Mouse (Mus musculus) lung, embryonic 16.5 days (tissue): Measurements from ENCODE around the gene Bsg. TPM values are rescaled to one million over a fixed set of nuclear protein-coding genes. Genes with fewer than 3 reads are reported as not detected.

Experiments
- ATAC-seq: fragments of 200-750 bp; cut with Nextera tagmentation; 2 replicates; pipeline ENCODE4 v1.8.0; 2017; ENCODE audit warnings: low read depth, mild to moderate bottlenecking, moderate library complexity
- H3K27ac ChIP-seq: fragments of 300-500 bp; sonication (generic); 2 replicates; pipeline ENCODE4 v1.5.1; 2014; ENCODE audit warnings: mild to moderate bottlenecking, control low read depth, low read length
- H3K27me3 ChIP-seq: fragments of 300-500 bp; sonication (generic); 2 replicates; pipeline ENCODE4 v1.6.1; 2014; ENCODE audit warnings: low read depth, low read length, mixed read lengths; ENCODE audit not compliant: control insufficient read depth, insufficient read depth
- H3K36me3 ChIP-seq: fragments of 300-500 bp; sonication (generic); 2 replicates; pipeline ENCODE4 v1.6.1; 2014; ENCODE audit warnings: low read length; ENCODE audit not compliant: control insufficient read depth, insufficient read depth
- H3K4me1 ChIP-seq: fragments of 300-500 bp; sonication (generic); replicated peaks from 2 replicates; pipeline ENCODE4 v1.6.1; 2014; ENCODE audit warnings: low read length, mixed read lengths; ENCODE audit not compliant: control insufficient read depth, insufficient read depth
- H3K4me2 ChIP-seq: fragments of 300-500 bp; sonication (generic); 2 replicates; pipeline ENCODE4 v1.6.1; 2014; ENCODE audit warnings: low read depth, low read length, control low read depth
- H3K4me3 ChIP-seq: fragments of 300-500 bp; sonication (generic); 2 replicates; pipeline ENCODE4 v1.5.1; 2014; ENCODE audit warnings: mild to moderate bottlenecking, low read length, control low read depth
- H3K9ac ChIP-seq: fragments of 300-500 bp; sonication (generic); 2 replicates; pipeline ENCODE4 v1.6.1; 2014; ENCODE audit warnings: low read length, control low read depth
- H3K9me3 ChIP-seq: fragments of 300-500 bp; sonication (generic); 2 replicates; pipeline ENCODE4 v1.6.1; 2016; ENCODE audit warnings: low read length; ENCODE audit not compliant: control insufficient read depth
- WGBS: fragments of 180-500 bp; shearing (Covaris S2); extraction: QIAGEN DNeasy Blood & Tissue Kit; methylation state at CpG from one replicate; pipeline ENCODE4 v1.1.7; 2014; 5-methylcytosine and 5-hydroxymethylcytosine counted together
- polyA plus RNA-seq: library from polyadenylated mRNA; unstranded; fragments of >200 nt; fragmentation: Nextera tagmentation; extraction: Ambion mirVana; gene quantifications from 2 replicates; pipeline ENCODE4 v1.2.1, GENCODE M21; 2015

The Bsg gene
- polyA plus RNA-seq, 1 experiment from 2014 or later = 1,174 TPM

DNA sequence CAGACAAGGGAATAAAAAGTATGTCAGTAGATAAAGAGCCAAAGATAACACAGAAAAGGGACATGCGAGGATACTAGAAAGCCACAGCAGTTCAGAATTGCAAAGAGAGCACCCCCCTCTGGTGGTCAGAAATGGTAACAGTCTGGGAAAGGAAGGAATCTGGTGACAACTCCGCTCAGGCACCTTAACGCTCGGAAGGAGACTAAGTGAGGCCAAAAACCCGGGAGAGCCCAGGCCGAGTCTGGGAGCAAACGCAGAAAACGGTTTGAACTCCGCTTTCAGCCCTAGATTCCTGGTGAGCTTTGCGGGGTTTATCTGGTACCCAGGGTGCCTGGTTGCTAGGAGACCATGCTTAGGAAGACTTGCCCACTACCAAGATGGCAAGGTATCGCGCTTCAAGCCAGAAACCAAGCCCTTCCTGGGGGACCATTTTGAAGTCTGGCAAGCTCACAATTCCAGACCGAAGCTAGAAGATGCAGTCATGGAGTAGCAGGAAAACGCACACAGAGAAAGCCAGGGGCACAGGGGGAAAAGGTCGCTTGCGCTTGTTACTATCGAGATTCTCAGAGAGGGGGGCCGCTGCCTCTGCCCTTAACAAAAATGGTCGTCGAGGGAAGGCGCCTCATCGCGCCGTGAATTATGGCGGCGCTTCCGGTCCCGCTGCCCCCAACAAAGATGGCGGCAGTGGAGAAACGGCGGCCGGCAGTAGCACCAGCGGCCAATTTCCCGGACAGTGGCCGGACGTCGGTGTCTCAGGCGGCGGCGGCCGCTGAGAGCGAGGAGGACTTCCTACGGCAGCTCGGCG, 35.3 kb upstream of the Bsg start, which contains the start of gene Tpgs1:
Gene Tpgs1, plus strand, starts transcription at position 599 of the 805 bp plus-strand sequence.
- Histone ChIP-seq H3K9me3 (no peaks in the 10 kb centered on the region), H3K27ac (peak within 1 kb of the TSS; percentile 72), H3K9ac (peak within 1 kb of the TSS; percentile 79), H3K4me3 (peak within 1 kb of the TSS; percentile 69), H3K36me3 (no peaks in the 10 kb centered on the region), H3K4me2 (peak within 1 kb of the TSS; percentile 88), H3K27me3 (no peaks in the 10 kb centered on the region), H3K4me1 (peaks cover 13% of the 10 kb centered on the region)
- peak; percentile 84 for ATAC-seq
- under 1% methylated on average over 45 of the region's 45 CpGs for WGBS

DNA sequence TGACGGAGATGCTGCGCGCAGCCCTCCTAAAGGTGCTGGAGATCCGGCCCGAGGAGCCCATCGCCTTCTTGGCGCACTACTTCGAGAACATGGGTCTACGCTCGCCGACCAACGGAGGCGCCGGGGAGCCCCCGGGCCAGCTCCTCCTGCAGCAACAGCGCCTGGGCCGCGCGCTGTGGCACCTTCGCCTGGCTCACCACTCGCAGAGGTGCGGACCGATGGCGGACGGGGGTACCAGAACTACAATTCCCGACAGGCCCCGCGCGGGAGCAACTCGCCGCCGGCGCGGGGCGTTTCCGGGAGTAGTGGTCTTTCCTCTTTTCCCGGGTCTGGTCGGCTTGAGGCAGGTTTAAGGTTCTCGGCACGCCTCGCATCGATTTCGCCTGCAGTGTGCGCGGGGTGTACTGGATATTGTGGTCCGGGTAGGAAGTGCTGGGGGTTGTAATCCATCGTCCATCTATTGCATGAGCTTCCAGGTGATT, 34.7 kb upstream of the Bsg start:
- WGBS = 1% methylated on average over 47 of the region's 47 CpGs
- Histone ChIP-seq H3K36me3 (no peaks in the 10 kb centered on the region), H3K4me1 (peaks cover 11% of the 10 kb centered on the region), H3K4me2 (peak overlapping the region; percentile 88), H3K27me3 (no peaks in the 10 kb centered on the region), H3K9me3 (no peaks in the 10 kb centered on the region), H3K4me3 (peak overlapping the region; percentile 69), H3K27ac (peak overlapping the region; percentile 72), H3K9ac (peak overlapping the region; percentile 79)
- peak; percentile 56 for ATAC-seq

DNA sequence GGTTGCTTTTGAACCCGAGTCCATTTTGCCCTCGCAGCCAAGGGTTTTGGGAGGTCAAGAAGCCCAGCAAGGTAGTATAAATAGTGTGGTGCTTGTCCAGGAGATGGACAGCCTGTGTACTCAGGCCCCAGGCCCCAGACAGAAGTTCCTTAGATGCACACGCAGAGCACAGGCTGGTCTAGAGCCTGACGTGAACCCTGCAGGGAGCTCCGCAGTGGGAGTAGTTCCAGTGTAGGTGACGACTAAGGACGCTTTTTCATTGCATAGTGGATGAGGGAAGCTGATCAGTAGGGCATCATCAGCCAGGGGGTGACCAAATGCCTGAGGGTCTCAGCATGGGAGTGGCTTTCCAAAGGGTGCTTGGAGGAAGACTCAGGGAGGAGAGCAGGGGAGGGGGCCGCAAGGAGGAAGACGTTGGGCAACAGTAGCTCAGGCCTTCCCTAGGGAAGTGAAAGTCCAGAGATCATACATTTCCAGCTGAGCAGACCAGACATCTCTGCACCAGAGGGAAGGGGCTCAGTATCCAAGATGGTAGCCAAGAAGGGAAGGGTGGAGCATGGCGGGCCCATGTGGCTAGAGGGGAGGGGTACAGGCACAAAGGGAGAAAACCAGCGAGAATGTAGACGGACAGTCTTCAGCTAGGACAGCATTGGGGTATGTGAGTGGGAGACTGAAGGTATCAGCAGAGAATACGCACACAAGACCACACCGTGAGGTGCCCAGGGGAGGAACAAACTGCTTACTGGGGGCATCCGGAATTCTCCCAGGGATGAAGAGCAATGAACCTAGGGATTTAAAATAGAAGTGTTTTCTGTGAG, 34.0 kb upstream of the Bsg start:
- H3K27ac ChIP-seq = no peak overlapping the region
- H3K9ac ChIP-seq = peak overlapping the region; percentile 79
- H3K4me1 ChIP-seq = peaks cover 11% of the 10 kb centered on the region
- peak; percentile 8; the same call in 1 of the 2 replicates for ATAC-seq
- peak overlapping the region; percentile 69 for H3K4me3 ChIP-seq
- H3K27me3 ChIP-seq = no peaks in the 10 kb centered on the region
- 31% methylated on average over 15 of the region's 15 CpGs for WGBS
- H3K9me3 ChIP-seq = no peaks in the 10 kb centered on the region
- H3K4me2 ChIP-seq = peak overlapping the region; percentile 88
- H3K36me3 ChIP-seq = no peaks in the 10 kb centered on the region

DNA sequence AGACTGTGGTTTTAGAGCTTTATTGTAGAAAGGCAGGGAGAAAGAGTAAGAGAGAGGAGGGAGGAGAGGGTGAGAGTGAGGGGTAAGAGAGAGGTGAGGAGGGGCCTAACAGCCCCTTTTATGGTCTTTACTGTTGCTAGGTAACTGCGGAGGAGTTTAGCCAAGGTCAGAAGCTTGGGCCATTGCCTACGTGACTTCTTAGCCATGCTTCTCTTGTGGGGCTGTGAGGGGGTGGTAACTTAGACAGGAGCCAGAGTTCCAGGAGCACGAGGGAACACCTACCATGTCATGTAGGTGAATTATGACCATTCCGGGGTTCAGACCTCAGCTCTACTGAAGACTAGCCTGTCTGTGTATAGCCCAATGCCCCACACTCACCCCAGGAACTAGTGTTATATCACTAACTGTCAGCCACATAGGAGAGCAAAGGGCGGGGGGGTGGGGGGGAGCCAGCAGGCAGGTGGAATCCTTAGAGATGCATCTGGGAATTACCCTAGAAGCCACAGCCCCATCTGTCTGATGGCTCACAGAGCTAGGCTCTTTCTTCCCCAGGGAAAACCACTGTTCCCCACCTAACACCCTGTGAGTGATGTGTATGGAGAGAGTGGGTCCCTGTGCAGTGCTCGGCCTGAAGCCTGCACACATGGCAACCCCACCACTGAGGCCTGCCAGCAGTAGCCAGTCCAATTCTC, 32.7 kb upstream of the Bsg start:
- no peaks in the 10 kb centered on the region for H3K27me3 ChIP-seq
- H3K4me3 ChIP-seq = no peak overlapping the region
- H3K9ac ChIP-seq = 0 out of 2 replicates have a peak overlapping the region, but pooled peaks have one; percentile 9
- WGBS = 49% methylated on average over 6 of the region's 6 CpGs
- no peak overlapping the region for H3K4me2 ChIP-seq
- H3K4me1 ChIP-seq = peaks cover 11% of the 10 kb centered on the region
- no peak overlapping the region for H3K27ac ChIP-seq
- H3K36me3 ChIP-seq = no peaks in the 10 kb centered on the region
- ATAC-seq = no peak
- H3K9me3 ChIP-seq = no peaks in the 10 kb centered on the region

DNA sequence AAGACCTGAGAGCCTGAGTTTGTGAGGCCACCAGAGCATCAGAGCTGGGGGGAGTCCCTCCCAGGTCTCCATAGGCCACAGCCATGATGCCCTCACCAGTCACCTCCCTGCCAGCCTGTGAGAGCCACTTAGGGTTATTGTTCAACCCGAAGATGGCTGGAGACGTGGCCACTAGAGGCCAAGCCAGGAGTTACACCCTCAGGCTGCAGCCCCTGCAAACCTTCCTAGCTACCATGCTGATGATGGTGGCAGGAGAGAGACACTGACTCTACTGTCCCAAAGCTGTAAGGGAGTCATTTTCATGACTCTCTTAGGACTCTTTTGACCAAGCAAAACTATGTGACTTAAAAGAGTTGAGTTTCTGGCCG, 32.2 kb upstream of the Bsg start:
- peaks cover 11% of the 10 kb centered on the region for H3K4me1 ChIP-seq
- no peaks in the 10 kb centered on the region for H3K27me3 ChIP-seq
- H3K4me3 ChIP-seq = no peak overlapping the region
- 51% methylated on average over 3 of the region's 3 CpGs for WGBS
- H3K9me3 ChIP-seq = no peaks in the 10 kb centered on the region
- H3K4me2 ChIP-seq = no peak overlapping the region
- H3K9ac ChIP-seq = no peak overlapping the region
- no peak overlapping the region for H3K27ac ChIP-seq
- ATAC-seq = no peak
- H3K36me3 ChIP-seq = no peaks in the 10 kb centered on the region

DNA sequence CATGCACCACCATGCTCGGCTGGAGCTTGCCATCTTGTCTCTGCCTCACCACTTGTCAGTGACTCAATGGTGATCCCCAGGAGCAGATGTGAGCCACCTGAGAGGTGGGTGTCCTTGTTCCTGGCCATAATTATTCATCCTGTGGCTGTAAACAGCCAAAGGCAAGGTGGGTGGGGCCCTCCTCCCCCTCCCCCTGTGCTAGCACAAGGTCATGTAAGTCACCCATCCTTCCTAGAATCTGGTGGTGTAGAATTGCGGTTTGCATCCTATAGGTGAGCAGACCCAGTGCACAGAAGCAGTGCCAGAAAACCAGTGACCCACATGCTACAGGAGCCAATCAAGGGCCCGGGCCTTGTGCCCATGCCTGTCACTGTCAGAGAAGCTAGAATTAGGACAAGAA, 31.2 kb upstream of the Bsg start:
- H3K27ac ChIP-seq = no peak overlapping the region
- H3K4me1 ChIP-seq = peaks cover 11% of the 10 kb centered on the region
- H3K4me2 ChIP-seq = no peak overlapping the region
- H3K9me3 ChIP-seq = no peaks in the 10 kb centered on the region
- no peak for ATAC-seq
- H3K4me3 ChIP-seq = no peak overlapping the region
- H3K36me3 ChIP-seq = no peaks in the 10 kb centered on the region
- H3K9ac ChIP-seq = no peak overlapping the region
- WGBS = 87% methylated on average over 3 of the region's 3 CpGs
- H3K27me3 ChIP-seq = no peaks in the 10 kb centered on the region

DNA sequence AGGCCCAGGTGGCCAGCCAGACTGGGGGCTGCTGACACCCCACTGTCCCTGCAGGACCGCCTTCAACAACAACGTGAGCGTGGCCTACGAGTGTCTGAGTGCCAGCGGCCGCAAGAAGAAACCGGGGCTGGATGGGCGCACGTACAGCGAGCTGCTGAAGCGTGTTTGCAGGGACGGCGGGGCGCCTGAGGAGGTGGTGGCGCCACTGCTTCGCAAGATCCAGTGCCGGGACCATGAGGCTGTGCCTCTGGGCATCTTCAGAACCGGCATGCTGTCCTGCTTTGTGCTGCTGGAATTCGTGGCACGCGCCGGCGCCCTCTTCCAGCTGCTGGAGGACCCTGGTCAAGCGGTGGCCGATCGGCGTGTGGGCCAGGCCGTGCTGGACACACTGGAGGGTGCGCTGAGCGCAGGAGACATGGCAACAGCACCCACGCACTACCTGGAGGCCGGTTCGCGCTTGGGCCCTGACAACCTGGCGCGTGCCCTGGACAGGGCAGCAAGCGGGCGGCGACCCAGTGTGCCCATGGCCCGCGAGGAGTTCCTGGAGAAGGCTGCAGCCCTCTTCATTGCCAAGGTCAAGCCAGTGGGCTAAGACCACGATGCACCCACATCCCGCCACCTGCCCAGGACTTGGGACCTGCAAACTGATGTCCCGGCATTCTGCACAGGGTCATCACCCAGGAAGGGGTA, 28.8 kb upstream of the Bsg start:
- ATAC-seq = no peak
- no peaks in the 10 kb centered on the region for H3K36me3 ChIP-seq
- no peak overlapping the region for H3K4me2 ChIP-seq
- H3K4me1 ChIP-seq = peaks cover 5% of the 10 kb centered on the region
- H3K27me3 ChIP-seq = no peaks in the 10 kb centered on the region
- WGBS = 47% methylated on average over 44 of the region's 44 CpGs
- H3K9ac ChIP-seq = no peak overlapping the region
- no peak overlapping the region for H3K27ac ChIP-seq
- H3K9me3 ChIP-seq = no peaks in the 10 kb centered on the region
- H3K4me3 ChIP-seq = no peak overlapping the region

DNA sequence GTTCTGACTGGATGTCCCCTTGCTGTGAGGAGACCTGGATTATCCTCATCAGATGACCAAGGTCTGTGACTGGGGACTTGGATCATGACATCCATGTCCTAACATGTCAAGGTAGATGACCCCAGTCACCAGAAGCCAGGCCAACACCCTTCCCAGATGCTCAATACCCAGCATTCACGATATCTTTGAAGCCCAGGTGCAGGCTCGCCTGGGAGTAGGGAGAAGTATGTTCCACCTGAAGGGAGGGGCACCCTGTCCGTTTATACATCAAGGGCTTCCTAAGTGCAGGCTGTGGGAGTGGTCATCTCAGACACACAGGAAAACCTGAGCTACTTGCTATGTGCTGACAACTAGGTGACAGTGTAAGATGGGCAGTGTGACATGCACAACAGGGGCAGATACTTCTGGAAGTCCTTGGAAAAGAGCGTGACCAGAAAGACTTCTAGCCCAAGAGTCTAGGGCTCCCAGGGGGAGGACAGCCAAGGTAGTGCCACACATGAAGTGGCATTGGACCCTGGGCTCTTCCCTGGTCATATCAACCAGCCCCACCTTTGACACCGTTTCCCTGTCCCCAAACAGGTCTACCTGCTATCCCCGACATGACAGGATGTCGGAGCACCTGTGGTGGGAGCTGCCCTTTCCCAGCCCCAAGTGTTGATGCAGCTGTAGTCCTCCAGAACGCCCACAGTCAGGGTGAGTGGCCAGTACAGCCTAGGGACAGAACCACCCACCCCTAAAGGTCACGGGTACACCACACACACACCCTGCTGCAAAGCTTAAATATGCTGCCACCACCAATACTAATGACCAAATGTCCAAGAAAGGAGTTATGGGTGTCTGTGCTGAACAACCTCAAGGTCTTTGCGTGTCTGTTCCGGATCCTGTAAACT, 23.4 kb upstream of the Bsg start:
- H3K4me1 ChIP-seq = peaks cover 19% of the 10 kb centered on the region
- H3K36me3 ChIP-seq = peaks cover 9% of the 10 kb centered on the region
- H3K9me3 ChIP-seq = no peaks in the 10 kb centered on the region
- H3K27me3 ChIP-seq = no peaks in the 10 kb centered on the region
- H3K9ac ChIP-seq = peak overlapping the region; percentile 46
- H3K4me3 ChIP-seq = peak overlapping the region; percentile 85
- peak overlapping the region; percentile 67 for H3K4me2 ChIP-seq
- WGBS = 27% methylated on average over 11 of the region's 11 CpGs
- peak; percentile 8 for ATAC-seq
- H3K27ac ChIP-seq = peak overlapping the region; percentile 84
